Mouse (Mus musculus) G1E (cell line): ENCODE results near the gene Camkmt. TPM values are rescaled to one million over a fixed set of nuclear protein-coding genes. Genes with fewer than 3 reads are reported as not detected.

Experiments
- ATAC-seq: 2 replicates; pipeline ENCODE4 v1.8.0; 2016; ENCODE audit warnings: mild to moderate bottlenecking; ENCODE audit not compliant: insufficient number of reproducible peaks, poor library complexity, low FRiP score, severe bottlenecking; ENCODE audit errors: extremely low read depth
- DNase-seq: peaks from one replicate; pipeline ENCODE4 v3.0.0; 2012; ENCODE audit warnings: low spot score
- H3K27me3 ChIP-seq: 2 replicates; pipeline ENCODE4 v1.6.1; 2012; ENCODE audit warnings: mild to moderate bottlenecking, low read length, inconsistent platforms; ENCODE audit not compliant: insufficient read depth
- H3K36me3 ChIP-seq: replicated peaks from 2 replicates; pipeline ENCODE3; 2012; ENCODE audit warnings: mild to moderate bottlenecking, inconsistent platforms
- H3K4me1 ChIP-seq: 2 replicates; pipeline ENCODE4 v1.6.1; 2012; ENCODE audit warnings: low read depth, low read length, inconsistent platforms, mixed read lengths; ENCODE audit not compliant: insufficient read depth
- H3K4me3 ChIP-seq: 2 replicates; pipeline ENCODE4 v1.5.1; 2012; ENCODE audit warnings: low read depth, mild to moderate bottlenecking, inconsistent platforms, low read length, moderate library complexity, mixed read lengths
- H3K9me3 ChIP-seq: replicated peaks from 2 replicates; pipeline ENCODE4 v1.6.1; 2012; ENCODE audit warnings: inconsistent platforms
- CTCF ChIP-seq: IDR thresholded peaks from 2 replicates; pipeline ENCODE4 v1.5.1; 2012; ENCODE audit warnings: low read depth, low read length, inconsistent platforms, mixed read lengths
- GATA1 ChIP-seq: IDR thresholded peaks from 2 replicates; pipeline ENCODE4 v1.6.1; 2012; ENCODE audit warnings: borderline replicate concordance, low read length, inconsistent platforms, mixed read lengths
- GATA2 ChIP-seq: IDR thresholded peaks from 2 replicates; pipeline ENCODE4 v1.6.1; 2012; ENCODE audit warnings: low read depth, low read length, inconsistent platforms, borderline replicate concordance
- POLR2AphosphoS5 ChIP-seq: IDR thresholded peaks from 2 replicates; pipeline ENCODE4 v1.6.1; 2012; ENCODE audit warnings: low read depth, low read length, inconsistent platforms; ENCODE audit not compliant: insufficient replicate concordance
- TAL1 ChIP-seq: conservative IDR thresholded peaks from 2 replicates; pipeline ENCODE4 v1.6.1; 2012; ENCODE audit warnings: low read depth, low read length, inconsistent platforms, mixed read lengths
- polyA plus RNA-seq: library from polyadenylated mRNA; stranded (reverse); fragments of >175 nt; gene quantifications from 2 replicates; pipeline ENCODE4 v1.2.3, GENCODE M21; 2012
- total RNA-seq, 2 experiments: library from RNA; stranded (forward) in 1 of 2; stranded (reverse) in 1 of 2; fragments of 200-1000 nt in 1 of 2; fragments of >200 nt in 1 of 2; fragmentation: Nextera tagmentation in 1 of 2; gene quantifications; 2 replicates each; pipeline ENCODE4 v1.2.3; 2014 to 2017

Gene Camkmt
- total and polyA plus RNA-seq, 3 experiments, result 1.6 to 8.0 (median 1.7) TPM

DNA sequence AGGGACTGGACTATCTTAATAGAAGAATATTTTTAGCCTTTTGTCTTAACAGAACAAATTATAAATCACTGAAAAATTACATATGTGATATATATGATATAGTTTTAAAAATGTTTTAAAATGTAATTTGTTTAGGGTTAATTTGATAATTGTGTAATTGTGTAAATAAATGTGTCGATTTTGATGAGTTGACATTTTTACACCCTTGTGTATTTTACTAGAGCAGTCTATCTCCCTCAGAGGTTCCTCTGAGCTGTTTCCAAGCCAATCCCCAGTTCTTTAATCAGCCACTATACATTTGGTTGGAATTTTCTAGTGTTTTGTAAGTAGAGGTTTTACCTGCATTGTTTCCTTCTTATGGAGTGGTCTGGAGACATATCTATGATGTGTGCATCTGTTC is 48.0 kb downstream of the Camkmt start:
- no peak for DNase-seq
- ATAC-seq, result no peak
- Histone ChIP-seq H3K27me3 (no peaks in the 10 kb centered on the region), H3K4me3 (no peak overlapping the region), H3K9me3 (no peaks in the 10 kb centered on the region), H3K4me1 (no peaks in the 10 kb centered on the region), H3K36me3 (no peaks in the 10 kb centered on the region)
- no peak for TF ChIP-seq GATA2
- TF ChIP-seq POLR2AphosphoS5, result no peak
- TF ChIP-seq TAL1, result no peak
- no peak for TF ChIP-seq GATA1
- no peak for TF ChIP-seq CTCF

GRCm38 (mm10) chr17:85141621-85142020 is 51.3 kb downstream of the Camkmt start:
- Histone ChIP-seq H3K27me3 (no peaks in the 10 kb centered on the region), H3K36me3 (no peaks in the 10 kb centered on the region), H3K4me1 (no peaks in the 10 kb centered on the region), H3K9me3 (no peaks in the 10 kb centered on the region), H3K4me3 (no peak overlapping the region)
- DNase-seq, result no peak
- no peak for ATAC-seq
- TF ChIP-seq TAL1 (no peak), GATA1 (no peak), GATA2 (no peak), POLR2AphosphoS5 (no peak), CTCF (no peak)

GRCm38 (mm10) chr17:85142495-85143111 is 52.3 kb downstream of the Camkmt start:
- no peak overlapping the region for H3K4me3 ChIP-seq
- ATAC-seq (no peak), DNase-seq (no peak)
- H3K36me3 ChIP-seq, result no peaks in the 10 kb centered on the region
- no peaks in the 10 kb centered on the region for H3K4me1 ChIP-seq
- H3K9me3 ChIP-seq, result no peaks in the 10 kb centered on the region
- no peak for TF ChIP-seq TAL1
- TF ChIP-seq POLR2AphosphoS5, result no peak
- no peak for TF ChIP-seq CTCF
- no peak for TF ChIP-seq GATA1
- no peak for TF ChIP-seq GATA2
- 0 out of 2 replicates have a peak, but pooled peaks cover 4% of the 10 kb centered on the region for H3K27me3 ChIP-seq

DNA sequence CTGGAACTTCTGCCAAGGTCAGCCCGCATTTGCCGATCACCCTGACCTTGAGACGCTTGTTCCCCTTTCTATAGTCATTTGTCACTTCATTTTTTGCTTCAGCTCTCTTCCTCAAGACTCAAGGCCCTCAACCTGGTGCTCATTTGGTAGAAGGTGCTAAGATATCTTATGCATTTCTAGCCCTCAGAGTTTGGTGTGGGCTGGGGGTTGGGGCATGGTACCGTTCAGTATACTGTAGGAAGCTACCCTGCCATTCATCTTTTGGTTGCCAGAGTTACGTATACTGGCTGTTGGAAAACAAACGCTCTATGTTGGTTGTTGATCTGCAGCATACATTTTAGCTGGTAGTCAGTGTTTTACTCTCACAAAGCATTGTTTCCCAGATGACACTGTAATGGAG is 53.8 kb downstream of the Camkmt start:
- no peaks in the 10 kb centered on the region for H3K36me3 ChIP-seq
- TF ChIP-seq TAL1, result no peak
- TF ChIP-seq POLR2AphosphoS5, result no peak
- TF ChIP-seq GATA1, result no peak
- TF ChIP-seq GATA2, result no peak
- no peak for TF ChIP-seq CTCF
- H3K4me3 ChIP-seq, result no peak overlapping the region
- H3K9me3 ChIP-seq, result no peaks in the 10 kb centered on the region
- H3K4me1 ChIP-seq, result no peaks in the 10 kb centered on the region
- ATAC-seq (no peak), DNase-seq (no peak)
- H3K27me3 ChIP-seq, result 0 out of 2 replicates have a peak, but pooled peaks cover 4% of the 10 kb centered on the region

GRCm38 (mm10) chr17:85148348-85148747 is 58.0 kb downstream of the Camkmt start:
- H3K4me3 ChIP-seq, result no peak overlapping the region

GRCm38 (mm10) chr17:85149211-85149738 is 58.9 kb downstream of the Camkmt start:
- DNase-seq, result no peak

More at GRCm38 (mm10) chr17:85148348-85148747, 58.0 kb downstream of the Camkmt start:
- TF ChIP-seq GATA1 (no peak), POLR2AphosphoS5 (no peak), GATA2 (no peak), CTCF (no peak), TAL1 (no peak)
- Histone ChIP-seq H3K9me3 (no peaks in the 10 kb centered on the region), H3K4me1 (no peaks in the 10 kb centered on the region), H3K36me3 (no peaks in the 10 kb centered on the region), H3K27me3 (0 out of 2 replicates have a peak, but pooled peaks cover 4% of the 10 kb centered on the region)
- ATAC-seq, result no peak
- no peak for DNase-seq

GRCm38 (mm10) chr17:85151264-85151663 is 60.9 kb downstream of the Camkmt start:
- H3K9me3 ChIP-seq, result no peaks in the 10 kb centered on the region
- DNase-seq, result no peak
- ATAC-seq, result no peak
- TF ChIP-seq POLR2AphosphoS5, result no peak
- no peak for TF ChIP-seq TAL1
- no peak for TF ChIP-seq GATA1
- TF ChIP-seq CTCF, result no peak
- no peak for TF ChIP-seq GATA2
- H3K4me1 ChIP-seq, result no peaks in the 10 kb centered on the region
- H3K36me3 ChIP-seq, result no peaks in the 10 kb centered on the region
- H3K27me3 ChIP-seq, result 0 out of 2 replicates have a peak, but pooled peaks cover 4% of the 10 kb centered on the region
- H3K4me3 ChIP-seq, result no peak overlapping the region

More at GRCm38 (mm10) chr17:85149211-85149738, 58.9 kb downstream of the Camkmt start:
- no peak overlapping the region for H3K4me3 ChIP-seq
- ATAC-seq, result no peak
- no peaks in the 10 kb centered on the region for H3K9me3 ChIP-seq
- no peaks in the 10 kb centered on the region for H3K36me3 ChIP-seq
- H3K4me1 ChIP-seq, result no peaks in the 10 kb centered on the region
- TF ChIP-seq GATA1 (no peak), POLR2AphosphoS5 (no peak), CTCF (no peak), TAL1 (no peak)
- 0 out of 2 replicates have a peak, but pooled peaks cover 4% of the 10 kb centered on the region for H3K27me3 ChIP-seq
